Mouse (Mus musculus) cerebellum, postnatal 36 days (tissue): ENCODE measurements around the gene Wdcp.
"Not testable (repeated sequence)": the region's sequence is repeated elsewhere in the genome, so short reads cannot be mapped to it uniquely, and the experiment has no call there.

Experiments used
- DNase-seq, 2 experiments: peaks; one replicate each; pipeline ENCODE4 v3.0.0; 2021 to 2022; ENCODE audit warnings: mixed read lengths in 2 of 2

The Wdcp gene

GRCm38 (mm10) chr12:4842890-4843597, at the start of gene Wdcp:
TSS of gene Wdcp (plus strand) at chr12:4843303.
- DNase-seq, result peak; percentile 89 to 90

GRCm38 (mm10) chr12:4793718-4794117, 49.4 kb upstream of the Wdcp start:
- DNase-seq, result no peak

GRCm38 (mm10) chr12:4797471-4797870, 45.6 kb upstream of the Wdcp start:
- not testable (repeated sequence) for DNase-seq

GRCm38 (mm10) chr12:4811036-4811435, 32.1 kb upstream of the Wdcp start:
- no peak for DNase-seq

- DNase-seq, result no peak
Measured at GRCm38 (mm10) chr12:4811705-4812104, 31.4 kb upstream of the Wdcp start.

- DNase-seq, result no peak
Measured at GRCm38 (mm10) chr12:4813636-4814035, 29.5 kb upstream of the Wdcp start.

GRCm38 (mm10) chr12:4816680-4817360, 26.3 kb upstream of the Wdcp start:
- no peak for DNase-seq

GRCm38 (mm10) chr12:4817361-4818101, 25.6 kb upstream of the Wdcp start, which contains the start of gene Sf3b6:
TSS of gene Sf3b6 (plus strand) at chr12:4817544.
- DNase-seq, result peak; percentile 97 to 98

GRCm38 (mm10) chr12:4827256-4827655, 15.8 kb upstream of the Wdcp start:
- DNase-seq, result no peak

- DNase-seq, result no peak
Measured at GRCm38 (mm10) chr12:4836959-4837358, 6.1 kb upstream of the Wdcp start.

- DNase-seq, result no peak
Measured at GRCm38 (mm10) chr12:4840010-4840409, 3.1 kb upstream of the Wdcp start.

GRCm38 (mm10) chr12:4840741-4841140, 2.4 kb upstream of the Wdcp start:
- DNase-seq, result peak in 1 of 2 experiments; percentile 20

GRCm38 (mm10) chr12:4841392-4841887, 1.7 kb upstream of the Wdcp start, which contains the start of gene Fkbp1b:
TSS of gene Fkbp1b (minus strand) at chr12:4841591.
- peak; percentile 51 to 64 for DNase-seq

- DNase-seq, result no peak
Measured at GRCm38 (mm10) chr12:4842456-4842855, 647 bp upstream of the Wdcp start.

GRCm38 (mm10) chr12:4843741-4844140, 638 bp downstream of the Wdcp start:
- DNase-seq, result peak; percentile 30 to 36

GRCm38 (mm10) chr12:4856160-4856559, 13.1 kb downstream of the Wdcp start:
- no peak for DNase-seq

- no peak for DNase-seq
Measured at GRCm38 (mm10) chr12:4856834-4857233, 13.7 kb downstream of the Wdcp start.

GRCm38 (mm10) chr12:4859241-4859914, 16.3 kb downstream of the Wdcp start:
- no peak for DNase-seq

- no peak for DNase-seq
Measured at GRCm38 (mm10) chr12:4862672-4863071, 19.6 kb downstream of the Wdcp start.

- DNase-seq, result peak; percentile 38 to 42
Measured at GRCm38 (mm10) chr12:4863654-4864337, 20.7 kb downstream of the Wdcp start.

- no peak for DNase-seq
Measured at GRCm38 (mm10) chr12:4864338-4864690, 21.2 kb downstream of the Wdcp start.

GRCm38 (mm10) chr12:4868924-4869323, 25.8 kb downstream of the Wdcp start:
- DNase-seq, result no peak
